Mouse (Mus musculus) MEL (cell line): ENCODE measurements at regions not wholly inside any gene's neighbourhood (a gene's known extent, or its start where the extent isn't known, plus 50 kb on each side); places are given as distances from the start of the nearest gene placed in this dataset.

Experiments used
- CTCF ChIP-seq, 3 experiments: IDR thresholded peaks in 2 of 3; conservative IDR thresholded peaks in 1 of 3; 2 replicates each; pipeline ENCODE4 v1.5.1; 2011 to 2012; ENCODE audit warnings: low read length in 3 of 3, low read depth in 2 of 3, mild to moderate bottlenecking in 2 of 3, improper control_type of control experiment in 1 of 3, inconsistent platforms in 1 of 3, mixed read lengths in 1 of 3, moderate library complexity in 1 of 3; ENCODE audit not compliant: control insufficient read depth in 1 of 3, insufficient read depth in 1 of 3, poor library complexity in 1 of 3, severe bottlenecking in 1 of 3
- E2F4 ChIP-seq: IDR thresholded peaks from 2 replicates; pipeline ENCODE4 v1.6.1; 2011; ENCODE audit warnings: low read depth, low read length, improper control_type of control experiment, borderline replicate concordance
- EP300 ChIP-seq, 2 experiments: IDR thresholded peaks; 2 replicates each; pipeline ENCODE4 v1.6.1; 2011; ENCODE audit warnings: improper control_type of control experiment in 2 of 2, low read length in 2 of 2, low read depth in 1 of 2, mild to moderate bottlenecking in 1 of 2

- TF ChIP-seq CTCF (IDR thresholded peaks at IDR 0.05 in 2 of 3, conservative IDR thresholded peaks at IDR 0.05 in 1 of 3; ENCODE audit: control insufficient read depth in 1 of 3, insufficient read depth in 1 of 3, low read depth in 2 of 3, low read length in 3 of 3, poor library complexity in 1 of 3, severe bottlenecking in 1 of 3), result no peak
- TF ChIP-seq EP300 (IDR thresholded peaks at IDR 0.05; ENCODE audit: low read depth in 1 of 2, low read length in 2 of 2), result no peak
- no peak for TF ChIP-seq E2F4
Measured at GRCm38 (mm10) chr3:83486192-83486716, 279.9 kb upstream of the Sfrp2 start.
